Mouse (Mus musculus): Measurements from ENCODE around the gene Ajm1. TPM values are rescaled to one million over a fixed set of nuclear protein-coding genes. Genes with fewer than 3 reads are reported as not detected.

Gene Ajm1
- 44.4 TPM for polyA plus RNA-seq (2015; fragmentation: Illumina TruSeq; extraction: RNeasy Lipid Tissue Mini Kit (QIAGEN cat#74804); ENCODE audit: low read depth, low replicate concordance)

DNA sequence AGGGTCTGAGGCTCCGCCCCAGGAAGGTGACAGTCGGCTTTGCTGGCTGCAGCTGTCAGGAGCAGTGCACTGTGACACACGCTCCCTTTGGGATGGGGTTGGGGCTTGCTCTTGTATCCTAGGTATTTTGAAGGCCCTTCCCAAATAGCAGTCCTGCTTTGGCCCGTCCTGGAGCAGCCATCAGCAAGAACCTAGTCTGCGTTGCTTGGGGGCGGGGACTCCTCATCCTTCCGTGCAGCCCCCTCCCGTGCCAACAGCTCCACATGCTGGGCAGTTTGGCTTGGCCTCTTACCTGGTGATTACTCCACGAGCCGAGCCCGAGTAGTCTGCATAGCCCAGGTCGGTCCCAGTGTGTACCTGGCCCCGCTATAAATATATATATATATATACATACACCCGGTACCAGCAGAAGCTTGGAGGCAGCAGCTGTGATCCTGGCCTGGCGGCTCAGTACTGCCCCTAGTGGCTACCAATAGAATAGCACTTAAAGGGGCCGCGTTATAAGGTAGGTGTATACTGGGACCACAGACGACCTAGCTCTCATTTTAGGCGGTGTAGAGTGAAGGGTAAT lies at the start of gene Ajm1:
TSS of gene Ajm1 (minus strand) at position 464 of the 571 bp plus-strand sequence.

DNA sequence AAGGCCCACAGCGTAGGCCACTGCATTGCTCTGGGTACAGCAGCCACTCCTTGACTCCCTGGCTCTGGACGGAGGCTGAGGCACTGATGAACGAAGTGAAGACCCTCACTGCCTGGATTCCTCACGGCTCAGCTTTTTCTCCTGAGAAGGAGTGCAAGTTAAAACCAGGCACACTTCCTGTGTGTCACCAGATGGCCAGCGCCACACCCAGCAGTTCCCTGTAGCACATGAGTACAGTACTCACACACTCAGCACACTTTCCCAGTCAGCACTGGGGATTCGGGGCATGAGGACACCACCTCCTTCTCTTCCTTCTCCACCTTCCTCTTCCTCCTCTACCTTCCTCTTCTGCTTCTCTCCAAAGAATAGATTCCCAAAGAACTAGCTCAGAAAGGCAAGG lies 46.3 kb upstream of the Ajm1 start, which contains the start of gene Fcna:
TSS of gene Fcna (minus strand) at position 220 of the 400 bp plus-strand sequence.

GRCm38 (mm10) chr2:25621229-25622200 lies 40.0 kb upstream of the Ajm1 start, which contains the start of gene Tmem141:
Tmem141 (minus strand) TSS chr2:25622005.

DNA sequence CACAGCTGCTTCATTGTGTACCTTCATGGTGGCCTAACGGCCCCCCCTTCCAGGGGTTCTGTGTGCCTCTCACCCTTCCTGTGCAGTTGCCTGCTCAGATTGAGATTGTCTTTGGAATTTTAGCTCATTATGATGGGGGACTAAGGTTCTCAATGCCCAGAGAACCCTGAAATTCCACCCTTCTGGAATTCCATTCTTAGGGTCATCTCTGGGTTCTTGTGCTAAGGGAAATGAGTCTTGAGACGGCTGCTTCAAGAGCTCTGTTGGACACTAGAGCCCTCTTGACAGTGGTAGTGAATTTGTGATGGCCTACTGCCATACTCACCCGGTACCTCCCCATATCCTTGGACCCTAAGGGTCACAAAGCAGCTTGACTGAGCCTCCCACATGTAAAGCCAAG lies 36.0 kb upstream of the Ajm1 start, which contains the start of gene Ccdc183:
TSS of gene Ccdc183 (minus strand) at position 101 of the 400 bp plus-strand sequence.

GRCm38 (mm10) chr2:25607761-25608622 lies 26.4 kb upstream of the Ajm1 start, which contains the start of gene Rabl6:
Rabl6 (minus strand) TSS chr2:25608521.

DNA sequence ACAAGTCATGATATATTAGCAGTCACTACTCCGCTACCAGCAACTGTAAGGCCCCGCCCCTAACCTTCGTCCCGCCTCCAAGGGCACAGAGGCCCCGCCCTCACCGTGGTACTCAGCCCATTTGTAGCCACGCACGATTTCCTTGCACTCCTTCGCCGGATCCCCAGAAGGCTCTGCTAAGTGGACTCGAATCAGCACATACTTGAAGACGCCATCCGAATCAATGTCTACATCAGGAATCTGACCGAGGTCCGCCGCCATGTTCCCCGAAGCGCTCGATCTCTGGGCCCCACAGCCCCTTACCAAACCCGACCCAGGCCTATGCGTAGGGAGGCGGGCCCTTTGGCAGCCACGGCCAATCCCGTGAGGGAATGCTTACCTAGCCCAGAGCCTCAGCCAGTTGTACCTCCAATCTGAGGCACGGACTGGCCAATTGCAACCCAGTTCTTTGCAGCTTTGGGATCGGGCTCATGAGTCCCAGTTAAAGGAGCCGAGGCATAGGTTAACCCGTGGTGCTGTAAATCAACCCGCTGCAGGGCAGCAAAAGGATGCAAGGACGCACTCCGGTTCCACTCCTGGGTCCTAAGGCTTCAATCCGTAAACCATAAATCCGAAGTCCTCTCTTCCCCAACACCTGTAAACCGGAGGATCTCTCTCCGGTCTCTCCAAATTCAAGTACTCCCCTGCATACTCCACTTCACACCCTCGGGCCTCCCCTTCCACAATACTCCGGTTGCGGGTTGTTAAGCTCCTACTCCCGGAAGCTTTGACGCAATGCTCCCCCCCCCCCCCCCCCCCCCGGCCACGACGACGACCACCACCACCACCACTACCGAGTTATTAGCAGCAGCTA lies 6.8 kb downstream of the Ajm1 start, which contains the start of the genes Mamdc4 and Phpt1:
TSS of gene Mamdc4 (minus strand) at position 267 of the 853 bp plus-strand sequence.
TSS of gene Phpt1 (minus strand) at position 646 of the 853 bp plus-strand sequence.

DNA sequence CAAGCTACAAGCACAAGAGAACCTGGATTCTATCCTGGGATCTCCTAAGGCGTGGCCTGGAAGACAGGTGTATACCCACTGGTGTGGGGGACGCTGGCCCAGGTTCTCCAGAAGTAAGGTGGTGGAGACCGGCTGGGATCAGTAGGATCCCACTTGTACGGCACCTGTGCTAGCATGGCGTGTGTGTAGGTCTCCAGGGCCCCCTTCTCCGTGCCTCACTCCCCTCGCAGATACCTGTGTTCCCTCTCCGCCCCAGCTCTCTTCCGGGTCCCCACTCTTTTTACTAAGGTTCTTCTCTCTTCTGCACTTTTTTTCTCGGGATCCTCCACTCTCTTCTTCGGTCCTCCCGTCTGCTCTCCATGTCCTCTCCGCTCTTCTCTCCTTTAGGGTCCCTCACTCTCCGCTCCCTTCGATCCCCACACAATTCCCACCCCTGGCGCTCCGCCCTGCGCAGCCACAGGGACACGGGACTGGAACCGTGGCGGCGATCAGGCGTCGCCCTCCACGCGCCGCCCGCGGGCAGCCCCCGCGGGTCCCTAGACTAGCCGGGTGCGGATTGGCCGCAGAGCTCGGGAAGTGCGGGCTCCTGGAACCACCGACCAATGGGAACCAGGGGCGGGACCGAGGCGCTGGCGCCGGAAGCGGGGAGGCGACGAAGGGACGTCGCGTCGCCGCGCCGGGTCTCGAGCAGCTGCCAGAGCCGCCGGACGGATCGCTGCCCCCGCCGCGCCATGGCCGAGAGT lies 24.2 kb downstream of the Ajm1 start, which contains the start of gene Edf1:
TSS of gene Edf1 (plus strand) at position 627 of the 743 bp plus-strand sequence.

GRCm38 (mm10) chr2:25546811-25547491 lies 34.6 kb downstream of the Ajm1 start, which contains the start of gene Traf2:
Traf2 (minus strand) TSS chr2:25546940.

Other genes starting within 250 kb of the Ajm1 start
- gene Man1b1, start 249.4 kb downstream of the Ajm1 start, polyA plus RNA-seq (2015; fragmentation: Illumina TruSeq; extraction: RNeasy Lipid Tissue Mini Kit (QIAGEN cat#74804); ENCODE audit: low read depth, low replicate concordance): 51.8 TPM
- 38.1 TPM for gene Dpp7, start 225.4 kb downstream of the Ajm1 start, polyA plus RNA-seq (2015; fragmentation: Illumina TruSeq; extraction: RNeasy Lipid Tissue Mini Kit (QIAGEN cat#74804); ENCODE audit: low read depth, low replicate concordance)
- 27.2 TPM for gene Uap1l1, start 216.1 kb downstream of the Ajm1 start, polyA plus RNA-seq (2015; fragmentation: Illumina TruSeq; extraction: RNeasy Lipid Tissue Mini Kit (QIAGEN cat#74804); ENCODE audit: low read depth, low replicate concordance)
- 2.5 TPM for gene Sapcd2, start 209.4 kb downstream of the Ajm1 start, polyA plus RNA-seq (2015; fragmentation: Illumina TruSeq; extraction: RNeasy Lipid Tissue Mini Kit (QIAGEN cat#74804); ENCODE audit: low read depth, low replicate concordance)
- gene Entpd2, start 185.9 kb downstream of the Ajm1 start, polyA plus RNA-seq (2015; fragmentation: Illumina TruSeq; extraction: RNeasy Lipid Tissue Mini Kit (QIAGEN cat#74804); ENCODE audit: low read depth, low replicate concordance): 11.2 TPM
- 274 TPM for gene Npdc1, start 182.4 kb downstream of the Ajm1 start, polyA plus RNA-seq (2015; fragmentation: Illumina TruSeq; extraction: RNeasy Lipid Tissue Mini Kit (QIAGEN cat#74804); ENCODE audit: low read depth, low replicate concordance)
- 1.1 TPM for gene Fut7, start 158.5 kb downstream of the Ajm1 start, polyA plus RNA-seq (2015; fragmentation: Illumina TruSeq; extraction: RNeasy Lipid Tissue Mini Kit (QIAGEN cat#74804); ENCODE audit: low read depth, low replicate concordance)
- 105 TPM for gene Abca2, start 153.1 kb downstream of the Ajm1 start, polyA plus RNA-seq (2015; fragmentation: Illumina TruSeq; extraction: RNeasy Lipid Tissue Mini Kit (QIAGEN cat#74804); ENCODE audit: low read depth, low replicate concordance)
- gene Clic3, start 124.9 kb downstream of the Ajm1 start, polyA plus RNA-seq (2015; fragmentation: Illumina TruSeq; extraction: RNeasy Lipid Tissue Mini Kit (QIAGEN cat#74804); ENCODE audit: low read depth, low replicate concordance): not detected
- gene Paxx, start 120.7 kb downstream of the Ajm1 start, polyA plus RNA-seq (2015; fragmentation: Illumina TruSeq; extraction: RNeasy Lipid Tissue Mini Kit (QIAGEN cat#74804); ENCODE audit: low read depth, low replicate concordance): 96.2 TPM
- 2,295 TPM for gene Ptgds, start 111.7 kb downstream of the Ajm1 start, polyA plus RNA-seq (2015; fragmentation: Illumina TruSeq; extraction: RNeasy Lipid Tissue Mini Kit (QIAGEN cat#74804); ENCODE audit: low read depth, low replicate concordance)
- gene Lcn12, start 87.8 kb downstream of the Ajm1 start, polyA plus RNA-seq (2015; fragmentation: Illumina TruSeq; extraction: RNeasy Lipid Tissue Mini Kit (QIAGEN cat#74804); ENCODE audit: low read depth, low replicate concordance): not detected
- gene Fbxw5, start 81.0 kb downstream of the Ajm1 start, polyA plus RNA-seq (2015; fragmentation: Illumina TruSeq; extraction: RNeasy Lipid Tissue Mini Kit (QIAGEN cat#74804); ENCODE audit: low read depth, low replicate concordance): 96.2 TPM
- gene C8g, start 80.0 kb downstream of the Ajm1 start, polyA plus RNA-seq (2015; fragmentation: Illumina TruSeq; extraction: RNeasy Lipid Tissue Mini Kit (QIAGEN cat#74804); ENCODE audit: low read depth, low replicate concordance): 1.9 TPM
- gene Traf2, start 34.8 kb downstream of the Ajm1 start, polyA plus RNA-seq (2015; fragmentation: Illumina TruSeq; extraction: RNeasy Lipid Tissue Mini Kit (QIAGEN cat#74804); ENCODE audit: low read depth, low replicate concordance): 10.6 TPM
- 365 TPM for gene Edf1, start 23.9 kb downstream of the Ajm1 start, polyA plus RNA-seq (2015; fragmentation: Illumina TruSeq; extraction: RNeasy Lipid Tissue Mini Kit (QIAGEN cat#74804); ENCODE audit: low read depth, low replicate concordance)
- gene Mamdc4, start 6.9 kb downstream of the Ajm1 start, polyA plus RNA-seq (2015; fragmentation: Illumina TruSeq; extraction: RNeasy Lipid Tissue Mini Kit (QIAGEN cat#74804); ENCODE audit: low read depth, low replicate concordance): 0.95 TPM
- gene Phpt1, start 6.5 kb downstream of the Ajm1 start, polyA plus RNA-seq (2015; fragmentation: Illumina TruSeq; extraction: RNeasy Lipid Tissue Mini Kit (QIAGEN cat#74804); ENCODE audit: low read depth, low replicate concordance): 94.8 TPM
- 145 TPM for gene Rabl6, start 26.8 kb upstream of the Ajm1 start, polyA plus RNA-seq (2015; fragmentation: Illumina TruSeq; extraction: RNeasy Lipid Tissue Mini Kit (QIAGEN cat#74804); ENCODE audit: low read depth, low replicate concordance)
- gene Ccdc183, start 35.9 kb upstream of the Ajm1 start, polyA plus RNA-seq (2015; fragmentation: Illumina TruSeq; extraction: RNeasy Lipid Tissue Mini Kit (QIAGEN cat#74804); ENCODE audit: low read depth, low replicate concordance): not detected
- 54.0 TPM for gene Tmem141, start 40.2 kb upstream of the Ajm1 start, polyA plus RNA-seq (2015; fragmentation: Illumina TruSeq; extraction: RNeasy Lipid Tissue Mini Kit (QIAGEN cat#74804); ENCODE audit: low read depth, low replicate concordance)
- gene Fcna, start 46.3 kb upstream of the Ajm1 start, polyA plus RNA-seq (2015; fragmentation: Illumina TruSeq; extraction: RNeasy Lipid Tissue Mini Kit (QIAGEN cat#74804); ENCODE audit: low read depth, low replicate concordance): 0.79 TPM
- not detected for gene Lcn8, start 71.4 kb upstream of the Ajm1 start, polyA plus RNA-seq (2015; fragmentation: Illumina TruSeq; extraction: RNeasy Lipid Tissue Mini Kit (QIAGEN cat#74804); ENCODE audit: low read depth, low replicate concordance)
- gene Lcn5, start 76.2 kb upstream of the Ajm1 start, polyA plus RNA-seq (2015; fragmentation: Illumina TruSeq; extraction: RNeasy Lipid Tissue Mini Kit (QIAGEN cat#74804); ENCODE audit: low read depth, low replicate concordance): not detected
- not detected for gene Lcn6, start 95.0 kb upstream of the Ajm1 start, polyA plus RNA-seq (2015; fragmentation: Illumina TruSeq; extraction: RNeasy Lipid Tissue Mini Kit (QIAGEN cat#74804); ENCODE audit: low read depth, low replicate concordance)
- not detected for gene Lcn10, start 101.0 kb upstream of the Ajm1 start, polyA plus RNA-seq (2015; fragmentation: Illumina TruSeq; extraction: RNeasy Lipid Tissue Mini Kit (QIAGEN cat#74804); ENCODE audit: low read depth, low replicate concordance)
- gene Obp2a, start 118.3 kb upstream of the Ajm1 start, polyA plus RNA-seq (2015; fragmentation: Illumina TruSeq; extraction: RNeasy Lipid Tissue Mini Kit (QIAGEN cat#74804); ENCODE audit: low read depth, low replicate concordance): not detected
- 81.8 TPM for gene Bmyc, start 125.0 kb upstream of the Ajm1 start, polyA plus RNA-seq (2015; fragmentation: Illumina TruSeq; extraction: RNeasy Lipid Tissue Mini Kit (QIAGEN cat#74804); ENCODE audit: low read depth, low replicate concordance)
- gene Obp2b, start 155.3 kb upstream of the Ajm1 start, polyA plus RNA-seq (2015; fragmentation: Illumina TruSeq; extraction: RNeasy Lipid Tissue Mini Kit (QIAGEN cat#74804); ENCODE audit: low read depth, low replicate concordance): not detected
- not detected for gene Lcn3, start 183.8 kb upstream of the Ajm1 start, polyA plus RNA-seq (2015; fragmentation: Illumina TruSeq; extraction: RNeasy Lipid Tissue Mini Kit (QIAGEN cat#74804); ENCODE audit: low read depth, low replicate concordance)
- not detected for gene Lcn11, start 195.3 kb upstream of the Ajm1 start, polyA plus RNA-seq (2015; fragmentation: Illumina TruSeq; extraction: RNeasy Lipid Tissue Mini Kit (QIAGEN cat#74804); ENCODE audit: low read depth, low replicate concordance)
- not detected for gene Gm13539, start 200.5 kb upstream of the Ajm1 start, polyA plus RNA-seq (2015; fragmentation: Illumina TruSeq; extraction: RNeasy Lipid Tissue Mini Kit (QIAGEN cat#74804); ENCODE audit: low read depth, low replicate concordance)
- not detected for gene Glt6d1, start 234.1 kb upstream of the Ajm1 start, polyA plus RNA-seq (2015; fragmentation: Illumina TruSeq; extraction: RNeasy Lipid Tissue Mini Kit (QIAGEN cat#74804); ENCODE audit: low read depth, low replicate concordance)
- not detected for gene Lcn9, start 241.4 kb upstream of the Ajm1 start, polyA plus RNA-seq (2015; fragmentation: Illumina TruSeq; extraction: RNeasy Lipid Tissue Mini Kit (QIAGEN cat#74804); ENCODE audit: low read depth, low replicate concordance)

Measured in brain, adult 10 weeks (tissue).